Mouse (Mus musculus): Measurements from ENCODE around the gene Pink1. TPM values are rescaled to one million over a fixed set of nuclear protein-coding genes. Genes with fewer than 3 reads are reported as not detected.

Pink1 gene
- total RNA-seq, 2 experiments from 2014 or later = 193 to 198 TPM

Small RNA genes lying within 50 kb of the gene (microRNA-seq; reads per million reads assigned to microRNA genes)
- gene Gm27646 (ENCODE audit: borderline number of aligned reads in 2 of 2) (0 to 0.61 reads per million in 2 experiments), gene Mir7019 (ENCODE audit: borderline number of aligned reads in 2 of 2) (4.3 to 5.5 reads per million in 2 experiments)

Other genes with a start within 250 kb of the Pink1 start
- 100 to 1,000 TPM; 159 to 223 TPM for gene Hp1bp3, start 110.0 kb downstream of the Pink1 start, total RNA-seq (2021)
- 1 to 10 TPM; 1.6 to 2.2 TPM for gene Sh2d5, start 75.9 kb downstream of the Pink1 start, total RNA-seq (2021)
- gene Kif17, start 75.9 kb downstream of the Pink1 start, total RNA-seq (2021) = 1 to 10 TPM; 2.8 to 3.6 TPM
- 100 to 1,000 TPM; 115 to 119 TPM for gene Ddost, start 21.6 kb downstream of the Pink1 start, total RNA-seq (2021)
- gene Cda, start 41.7 kb upstream of the Pink1 start, total RNA-seq (2021) = 10 to 100 TPM in 1 of 2 experiments, 1 to 10 TPM in 1; 8.9 to 10.0 TPM
- gene Fam43b, start 70.2 kb upstream of the Pink1 start, total RNA-seq (2021) = 1 to 10 TPM; 1.6 to 2.2 TPM
- 10 to 100 TPM; 56.3 to 59.3 TPM for gene Mul1, start 108.4 kb upstream of the Pink1 start, total RNA-seq (2021)
- 10 to 100 TPM; 20.3 to 29.6 TPM for gene Camk2n1, start 128.0 kb upstream of the Pink1 start, total RNA-seq (2021)

Data from adrenal gland, adult 18-20 months (tissue).